Mouse (Mus musculus): Measurements from ENCODE around the gene 4931429L15Rik.
"Not testable (repeated sequence)": the region's sequence is repeated elsewhere in the genome, so short reads cannot be mapped to it uniquely, and the experiment has no call there.

The 4931429L15Rik gene

GRCm38 (mm10) chr9:46319886-46320285 is at the start of gene 4931429L15Rik:
4931429L15Rik (minus strand) TSS chr9:46319986.
- not testable (repeated sequence) for DNase-seq (ENCODE audit: low read depth)

- DNase-seq (ENCODE audit: low read depth): no peak
These were observed 42.7 kb upstream of the 4931429L15Rik start for GRCm38 (mm10) chr9:46362459-46362858.

GRCm38 (mm10) chr9:46361461-46362111 is 41.8 kb upstream of the 4931429L15Rik start:
- no peak for DNase-seq (ENCODE audit: low read depth)

- DNase-seq (ENCODE audit: low read depth): peak; percentile 49
These were observed 34.2 kb upstream of the 4931429L15Rik start for GRCm38 (mm10) chr9:46353992-46354391.

- no peak for DNase-seq (ENCODE audit: low read depth)
These were observed 33.5 kb upstream of the 4931429L15Rik start for GRCm38 (mm10) chr9:46353330-46353724.

GRCm38 (mm10) chr9:46352651-46353329 is 33.0 kb upstream of the 4931429L15Rik start:
- no peak for DNase-seq (ENCODE audit: low read depth)

- DNase-seq (ENCODE audit: low read depth): no peak
These were observed 30.7 kb upstream of the 4931429L15Rik start for GRCm38 (mm10) chr9:46350451-46350981.

GRCm38 (mm10) chr9:46345887-46346665 is 26.3 kb upstream of the 4931429L15Rik start:
- no peak for DNase-seq (ENCODE audit: low read depth)

- no peak for DNase-seq (ENCODE audit: low read depth)
These were observed 19.4 kb upstream of the 4931429L15Rik start for GRCm38 (mm10) chr9:46339051-46339652.

- DNase-seq (ENCODE audit: low read depth): no peak
These were observed 18.6 kb upstream of the 4931429L15Rik start for GRCm38 (mm10) chr9:46338384-46338783.

GRCm38 (mm10) chr9:46337852-46338291 is 18.1 kb upstream of the 4931429L15Rik start:
- no peak for DNase-seq (ENCODE audit: low read depth)

- no peak for DNase-seq (ENCODE audit: low read depth)
These were observed 17.5 kb upstream of the 4931429L15Rik start for GRCm38 (mm10) chr9:46337331-46337730.

GRCm38 (mm10) chr9:46336294-46336693 is 16.5 kb upstream of the 4931429L15Rik start:
- DNase-seq (ENCODE audit: low read depth): not testable (repeated sequence)

GRCm38 (mm10) chr9:46335461-46335995 is 15.7 kb upstream of the 4931429L15Rik start:
- DNase-seq (ENCODE audit: low read depth): no peak

- DNase-seq (ENCODE audit: low read depth): no peak
These were observed 14.8 kb upstream of the 4931429L15Rik start for GRCm38 (mm10) chr9:46334471-46335025.

- no peak for DNase-seq (ENCODE audit: low read depth)
These were observed 11.5 kb upstream of the 4931429L15Rik start for GRCm38 (mm10) chr9:46331301-46331700.

- no peak for DNase-seq (ENCODE audit: low read depth)
These were observed 10.8 kb upstream of the 4931429L15Rik start for GRCm38 (mm10) chr9:46330586-46330895.

GRCm38 (mm10) chr9:46329801-46330585 is 10.2 kb upstream of the 4931429L15Rik start:
- no peak for DNase-seq (ENCODE audit: low read depth)

GRCm38 (mm10) chr9:46329250-46329648 is 9.5 kb upstream of the 4931429L15Rik start:
- DNase-seq (ENCODE audit: low read depth): no peak

- no peak for DNase-seq (ENCODE audit: low read depth)
These were observed 8.9 kb upstream of the 4931429L15Rik start for GRCm38 (mm10) chr9:46328572-46329249.

All from c-Kit-positive CD71-negative TER-119-negative erythroid progenitor cells, embryonic 14.5 days (primary cell).